Mouse (Mus musculus) fibroblast of lung, adult 2 months (primary cell): ENCODE data around the gene Adam8.

Experiments
- DNase-seq: peaks from one replicate; pipeline ENCODE4 v3.0.0-alpha.2; 2011; ENCODE audit warnings: low read depth

The Adam8 gene

GRCm38 (mm10) chr7:139979011-139979719, 13.2 kb downstream of the Adam8 start:
- no peak for DNase-seq

- DNase-seq: peak; percentile 66
These were observed 14.0 kb downstream of the Adam8 start, which contains the start of gene 6430531B16Rik for GRCm38 (mm10) chr7:139978278-139978892. Gene 6430531B16Rik (minus strand): TSS chr7:139978755.

GRCm38 (mm10) chr7:139975471-139975870, 16.9 kb downstream of the Adam8 start:
- DNase-seq: no peak

- no peak for DNase-seq
These were observed 18.1 kb downstream of the Adam8 start for GRCm38 (mm10) chr7:139974307-139974706.

GRCm38 (mm10) chr7:139972923-139973331, 19.4 kb downstream of the Adam8 start:
- no peak for DNase-seq

GRCm38 (mm10) chr7:139971436-139971835, 20.9 kb downstream of the Adam8 start:
- DNase-seq: peak; percentile 77

GRCm38 (mm10) chr7:139970979-139971378, 21.4 kb downstream of the Adam8 start:
- DNase-seq: no peak

- DNase-seq: no peak
These were observed 22.0 kb downstream of the Adam8 start for GRCm38 (mm10) chr7:139970216-139970919.

GRCm38 (mm10) chr7:139969348-139970130, 22.8 kb downstream of the Adam8 start:
- peak; percentile 54 for DNase-seq

- DNase-seq: no peak
These were observed 23.9 kb downstream of the Adam8 start for GRCm38 (mm10) chr7:139968428-139968827.

GRCm38 (mm10) chr7:139967175-139967574, 25.2 kb downstream of the Adam8 start:
- DNase-seq: no peak

- DNase-seq: no peak
These were observed 28.5 kb downstream of the Adam8 start for GRCm38 (mm10) chr7:139963814-139964213.

GRCm38 (mm10) chr7:139961141-139961540, 31.2 kb downstream of the Adam8 start:
- no peak for DNase-seq

- no peak for DNase-seq
These were observed 34.4 kb downstream of the Adam8 start for GRCm38 (mm10) chr7:139957958-139958357.

GRCm38 (mm10) chr7:139957437-139957836, 34.9 kb downstream of the Adam8 start:
- DNase-seq: no peak

- DNase-seq: no peak
These were observed 35.7 kb downstream of the Adam8 start for GRCm38 (mm10) chr7:139956658-139957057.

GRCm38 (mm10) chr7:139955505-139955904, 36.9 kb downstream of the Adam8 start:
- no peak for DNase-seq

GRCm38 (mm10) chr7:139951991-139952633, 40.2 kb downstream of the Adam8 start:
- no peak for DNase-seq

- DNase-seq: no peak
These were observed 41.3 kb downstream of the Adam8 start for GRCm38 (mm10) chr7:139951079-139951478.

- peak; percentile 38 for DNase-seq
These were observed 41.9 kb downstream of the Adam8 start for GRCm38 (mm10) chr7:139950283-139950971.

GRCm38 (mm10) chr7:139949893-139950282, 42.5 kb downstream of the Adam8 start:
- DNase-seq: peak; percentile 40
